Mouse (Mus musculus) 416B (cell line): ENCODE measurements at regions not wholly inside any gene's neighbourhood (a gene's known extent, or its start where the extent isn't known, plus 50 kb on each side); places are given as distances from the start of the nearest gene placed in this dataset.

Experiments used
- DNase-seq: peaks from one replicate; pipeline ENCODE4 v3.0.0; 2011; ENCODE audit warnings: low read depth

DNA sequence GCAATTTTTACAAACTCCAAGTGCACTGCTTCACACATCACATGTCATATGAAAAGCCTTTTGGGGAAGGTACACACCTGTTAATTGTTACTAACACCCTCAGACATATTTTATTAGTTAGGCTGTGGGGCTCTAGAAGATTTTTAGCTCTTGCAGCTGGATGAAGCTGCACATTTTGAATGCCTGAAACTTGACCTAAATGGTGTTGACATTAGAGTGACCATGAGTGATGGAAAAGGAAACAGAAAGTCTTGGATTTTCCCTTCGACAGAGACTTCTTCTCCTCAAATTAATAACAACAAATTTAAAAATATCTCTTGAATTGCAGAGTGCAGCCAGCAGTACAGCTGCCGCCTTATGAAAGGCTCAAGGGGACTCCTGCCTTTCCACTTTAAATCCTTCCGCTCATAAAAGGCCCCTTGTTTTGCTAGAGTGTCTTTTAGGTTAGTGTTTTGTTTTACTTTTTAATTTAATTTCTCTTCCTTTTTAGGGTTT lies 259.7 kb downstream of the Trim52 start:
- DNase-seq: no peak

DNA sequence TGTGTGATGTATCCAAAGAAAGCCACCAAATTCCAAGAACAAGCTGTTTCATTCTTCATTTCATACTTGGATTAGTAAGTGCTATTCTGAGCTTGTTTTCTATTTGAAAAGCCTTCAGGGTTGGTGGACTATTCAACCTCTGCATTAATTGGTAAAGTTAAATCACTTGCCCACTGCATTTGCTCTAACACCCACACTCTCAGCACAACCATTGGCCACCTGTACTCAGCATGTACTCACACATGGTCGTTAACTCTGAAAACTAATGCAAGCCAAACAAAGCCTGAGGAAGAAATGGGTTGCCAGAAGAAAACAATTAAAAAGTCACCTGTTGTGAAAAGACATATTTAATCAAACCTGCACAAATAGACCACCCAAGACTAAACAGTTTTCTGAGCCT lies 267.5 kb downstream of the Trim52 start:
- no peak for DNase-seq

DNA sequence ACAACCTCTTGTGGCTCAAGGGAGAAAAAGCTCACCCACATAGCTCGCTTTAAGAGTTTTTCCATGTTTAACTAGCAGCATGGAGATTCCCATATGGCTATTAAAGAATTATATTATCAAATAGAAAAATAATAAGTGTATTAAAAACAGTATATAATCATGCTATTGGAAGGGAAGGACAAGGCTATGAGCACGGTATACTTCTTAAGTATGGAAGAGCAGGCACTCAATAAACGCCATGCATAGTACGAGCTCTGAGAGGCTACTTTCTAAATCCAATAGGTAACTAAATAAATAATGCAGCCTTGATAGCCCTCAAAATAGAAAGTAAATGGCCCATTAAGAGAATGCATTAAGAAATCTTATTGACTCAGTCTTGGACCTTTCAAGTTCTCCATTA lies 273.6 kb downstream of the Trim52 start:
- no peak for DNase-seq

- DNase-seq: no peak
These were observed 281.7 kb downstream of the Trim52 start for GRCm38 (mm10) chr14:106387671-106388070.

DNA sequence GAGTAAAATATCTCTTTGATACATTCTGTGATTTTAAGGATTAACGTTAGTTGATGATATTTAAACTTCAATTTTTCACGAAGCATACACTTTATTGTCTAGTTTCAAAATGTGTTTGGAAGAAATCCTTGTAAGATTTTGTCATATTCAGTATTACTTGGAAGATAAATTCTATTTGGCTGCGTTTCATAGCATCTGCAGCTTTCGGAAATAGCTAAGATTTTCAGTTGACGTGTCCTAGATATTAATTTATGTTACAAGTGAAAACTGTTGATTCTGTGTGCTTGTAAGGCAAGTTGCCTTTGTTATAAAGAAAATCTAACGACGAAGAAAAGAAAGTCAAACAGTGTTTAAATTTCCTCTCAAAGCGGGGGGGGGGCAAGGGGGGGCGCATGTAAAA lies 284.5 kb downstream of the Trim52 start:
- no peak for DNase-seq

- DNase-seq: no peak
These were observed 288.0 kb downstream of the Trim52 start for GRCm38 (mm10) chr14:106393978-106394377.

- DNase-seq: no peak
These were observed 307.0 kb downstream of the Trim52 start for GRCm38 (mm10) chr14:106412917-106413558.

DNA sequence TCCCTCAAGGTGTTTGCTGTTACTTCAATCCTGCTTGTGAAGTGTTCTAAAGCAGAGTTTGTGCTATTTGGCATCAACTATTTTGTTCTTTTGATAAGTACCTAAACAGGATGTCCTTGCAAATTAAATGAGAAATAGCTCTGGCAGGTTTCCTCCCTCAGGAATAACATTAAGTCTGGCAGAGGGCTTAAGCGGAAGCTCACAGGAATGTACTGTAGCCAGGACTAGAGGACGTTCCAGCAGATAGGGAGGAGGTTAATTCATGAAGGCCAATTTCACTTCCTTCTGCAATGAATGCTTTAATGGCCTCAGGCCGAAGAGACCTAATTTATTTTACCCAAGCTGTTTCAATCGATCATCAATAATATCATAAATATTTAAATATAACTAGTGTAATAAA lies 318.7 kb downstream of the Trim52 start:
- DNase-seq: no peak

DNA sequence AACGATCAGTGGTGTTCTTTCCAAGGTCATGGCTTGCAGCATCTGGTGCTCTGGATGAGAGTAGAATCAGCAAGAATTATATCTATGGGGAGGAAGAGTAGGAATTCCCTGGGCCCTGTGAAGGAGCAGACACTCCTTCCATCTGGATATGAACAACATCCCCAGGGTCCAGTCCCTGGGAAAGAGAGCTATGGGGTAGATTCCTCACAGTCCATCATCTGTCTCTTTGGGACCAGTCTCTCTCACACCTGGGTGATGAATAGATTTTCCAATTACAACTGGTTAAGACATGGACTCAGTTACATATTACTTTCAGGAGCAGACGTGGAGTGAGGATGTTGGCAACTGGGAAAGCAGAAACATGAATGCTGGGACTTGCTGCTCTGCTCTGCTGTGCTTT lies 322.6 kb downstream of the Trim52 start:
- no peak for DNase-seq

- DNase-seq: peak; percentile 81
These were observed 333.3 kb downstream of the Trim52 start for GRCm38 (mm10) chr14:106439282-106439681.

DNA sequence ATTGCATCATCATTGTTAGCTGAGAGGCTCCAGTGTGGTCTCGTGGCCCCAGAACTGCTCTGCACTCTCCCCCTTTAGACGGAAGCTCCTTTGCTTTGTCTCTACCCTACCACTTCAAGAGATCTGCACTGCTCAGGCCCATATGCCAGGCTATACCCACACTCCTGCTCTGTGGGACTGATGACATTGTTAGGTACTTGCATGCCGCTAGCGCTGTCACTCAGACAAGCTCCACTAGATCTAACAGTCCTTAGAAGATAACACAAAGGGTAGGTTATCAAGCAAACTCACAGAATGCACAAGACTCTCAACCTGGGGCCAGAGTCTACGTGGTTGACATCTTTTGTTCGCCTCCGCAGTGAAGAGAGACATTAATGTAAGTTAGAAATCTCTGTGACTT lies 383.1 kb downstream of the Trim52 start:
- no peak for DNase-seq

DNA sequence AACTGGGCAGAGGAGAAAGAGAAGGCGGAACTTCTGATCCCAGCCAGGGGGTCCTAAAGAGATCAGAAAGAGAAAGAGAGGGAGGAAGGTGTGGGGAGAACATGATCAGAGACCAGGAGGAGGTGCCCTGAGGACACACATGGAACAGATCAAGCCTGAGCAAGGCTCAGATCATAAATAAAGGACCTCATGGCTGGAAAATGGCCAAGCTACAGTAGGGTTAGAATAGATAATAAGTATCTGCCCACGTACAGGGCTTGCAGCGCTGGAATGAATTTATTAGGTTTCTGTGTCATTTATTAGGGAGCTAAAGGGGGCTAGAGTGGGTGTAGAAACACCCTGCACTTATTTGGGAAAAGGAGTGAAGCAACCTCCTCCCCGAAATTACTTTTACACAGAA lies 385.4 kb downstream of the Trim52 start:
- no peak for DNase-seq

DNA sequence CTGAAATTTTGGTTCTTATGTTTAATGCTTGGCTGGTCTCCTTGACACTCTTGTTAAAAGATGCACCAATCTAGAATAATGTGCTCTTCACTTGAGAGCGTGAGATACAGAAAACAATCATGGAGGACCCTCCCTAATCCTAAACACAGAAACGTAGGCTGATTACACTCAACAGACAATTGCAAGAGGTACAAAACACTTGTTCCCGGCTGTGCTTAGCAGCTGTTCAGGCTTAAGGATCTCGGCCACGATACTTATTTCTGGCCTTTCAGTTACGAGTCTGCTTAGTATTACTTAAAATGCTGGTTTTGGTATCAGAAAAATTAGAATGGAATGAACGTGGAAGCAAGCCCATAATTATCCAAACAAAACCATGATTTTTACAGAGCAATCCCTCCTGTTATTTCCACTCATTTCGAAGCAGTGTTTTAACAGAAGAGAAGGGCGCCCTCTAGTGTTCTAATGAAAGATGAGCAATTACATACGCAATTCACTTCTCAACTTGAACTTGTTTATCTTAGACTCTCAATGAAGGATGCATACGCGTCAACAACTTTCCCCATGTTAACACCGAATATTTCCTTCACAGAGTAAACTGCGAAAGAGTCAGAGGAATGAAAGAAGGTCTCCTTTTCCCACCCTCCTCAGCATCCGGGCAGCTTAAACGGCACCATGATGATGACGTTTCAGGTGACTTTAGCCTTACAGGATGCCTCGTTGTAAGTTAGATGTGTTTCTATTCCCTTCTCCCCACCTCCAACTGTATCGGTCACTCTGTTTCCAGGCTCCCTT lies 394.5 kb downstream of the Trim52 start:
- peak; percentile 70 for DNase-seq

GRCm38 (mm10) chr14:106506921-106507320 lies 400.9 kb downstream of the Trim52 start:
- no peak for DNase-seq

DNA sequence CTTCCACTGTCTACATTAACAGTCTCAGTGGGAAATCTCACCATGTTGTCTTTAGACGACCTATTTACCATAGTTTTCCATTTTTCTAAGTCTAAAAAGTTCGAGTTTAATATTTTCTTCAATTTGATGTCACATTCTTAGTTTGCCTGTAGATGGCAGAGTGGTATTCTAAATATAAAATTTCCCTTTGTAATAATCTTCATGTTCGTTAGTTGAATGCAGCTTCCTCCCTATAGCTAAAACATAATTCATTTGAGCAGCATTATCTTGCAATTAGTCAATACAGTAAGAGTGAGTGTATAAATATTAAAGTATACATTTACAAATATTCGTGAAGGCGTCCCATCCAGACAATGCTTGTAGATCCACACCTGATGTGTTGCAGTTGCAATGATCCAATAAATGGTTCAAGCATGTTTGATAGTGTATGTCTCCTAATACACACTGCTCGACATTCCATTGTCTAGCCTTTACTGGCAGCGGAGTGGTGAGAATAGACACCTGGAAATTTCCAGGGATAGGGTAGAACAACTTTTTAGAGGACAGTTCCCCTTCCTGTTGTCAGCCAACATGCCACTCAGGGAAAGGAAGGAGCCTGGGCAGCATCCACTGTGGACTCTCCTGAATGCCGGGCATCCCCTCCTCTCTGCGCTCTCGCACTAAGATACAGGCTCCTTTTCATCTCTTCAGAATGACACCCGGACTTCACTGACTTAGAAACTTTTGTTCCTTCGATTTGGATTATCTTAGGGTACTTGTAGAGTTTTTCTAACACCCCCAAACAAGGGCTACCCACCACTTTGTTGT lies 412.8 kb downstream of the Trim52 start:
- DNase-seq: peak; percentile 32

DNA sequence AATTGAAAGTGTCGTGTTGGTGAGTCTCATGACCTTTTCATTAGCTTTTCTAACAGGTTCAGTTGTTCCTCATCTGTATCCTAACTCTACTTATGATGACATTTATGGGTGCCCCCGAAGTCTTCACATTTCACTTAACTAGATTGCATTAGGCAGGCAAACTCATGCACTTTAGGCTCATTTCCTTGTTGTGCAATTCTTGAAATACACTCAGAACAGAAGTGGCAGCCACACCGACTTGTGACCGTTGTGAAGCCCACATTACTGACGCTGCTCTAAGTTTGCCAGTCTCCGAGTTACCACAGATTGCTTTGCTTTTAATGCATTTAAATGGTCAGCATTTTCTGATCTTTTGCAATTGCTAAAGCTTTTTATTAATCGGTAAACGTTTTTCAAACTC lies 414.8 kb downstream of the Trim52 start:
- DNase-seq: peak; percentile 58

- no peak for DNase-seq
These were observed 444.2 kb downstream of the Trim52 start for GRCm38 (mm10) chr14:106550150-106550549.

DNA sequence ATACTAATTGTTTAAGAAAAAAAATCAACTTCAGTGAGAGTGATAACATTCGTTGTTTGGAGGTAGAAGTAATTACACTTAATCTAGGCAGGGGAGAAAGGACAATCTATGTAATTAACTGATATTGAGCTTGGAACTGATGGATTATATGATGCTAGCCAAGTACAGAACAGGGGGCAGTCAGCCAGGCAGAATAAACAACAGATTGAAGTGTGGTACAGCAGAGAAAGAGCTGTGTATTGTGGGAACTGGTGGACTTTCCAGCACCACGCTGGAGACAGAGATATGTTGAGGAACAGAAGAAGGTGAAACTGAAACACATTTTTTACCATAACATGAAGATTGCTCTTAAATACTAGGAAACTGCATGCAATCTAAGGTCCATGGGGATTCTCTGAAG lies 473.3 kb downstream of the Trim52 start:
- no peak for DNase-seq

- no peak for DNase-seq
These were observed 475.9 kb downstream of the Trim52 start for GRCm38 (mm10) chr14:106581886-106582285.

DNA sequence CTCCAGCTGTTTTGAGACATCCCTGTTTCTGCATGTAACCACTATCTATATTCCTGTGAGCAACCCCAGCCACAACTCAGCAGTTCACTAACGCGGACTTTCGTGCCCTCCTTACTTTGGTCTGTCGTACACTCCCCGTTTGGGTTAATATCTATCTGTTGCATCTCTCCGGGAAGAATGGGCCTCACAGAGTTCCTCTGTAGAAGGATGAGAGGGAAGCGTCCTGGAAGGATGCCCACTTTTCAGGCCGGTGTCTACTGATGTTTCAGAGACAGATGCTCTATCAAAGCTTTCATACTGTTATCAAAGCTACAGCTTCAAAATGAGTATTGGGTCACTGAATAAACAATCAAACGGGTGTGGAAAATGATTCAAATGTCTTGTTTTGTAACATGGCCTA lies 487.4 kb downstream of the Trim52 start:
- DNase-seq: no peak

DNA sequence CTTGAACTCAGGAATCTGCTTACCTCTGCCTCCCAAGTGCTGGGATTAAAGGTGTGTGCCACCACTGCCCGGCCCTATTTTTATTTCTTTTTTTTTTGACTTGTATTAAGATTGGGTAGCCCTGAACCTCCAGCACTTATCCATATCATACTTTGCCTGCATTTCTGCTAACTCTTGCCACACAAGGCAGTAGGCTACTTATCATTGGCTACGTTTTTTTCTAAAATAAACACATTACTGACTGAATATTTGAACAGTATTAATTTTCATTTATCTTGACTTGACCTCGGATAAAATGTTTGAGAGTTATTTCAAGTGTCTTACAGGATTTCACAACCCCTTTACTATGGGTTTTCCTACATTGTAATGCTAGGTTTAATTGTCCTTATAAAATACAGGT lies 488.0 kb downstream of the Trim52 start:
- DNase-seq: no peak

GRCm38 (mm10) chr14:106607041-106607440 lies 501.0 kb downstream of the Trim52 start:
- peak; percentile 40 for DNase-seq
